Mouse (Mus musculus) v-Abl transformed pro-B cells (cell line): ENCODE results near the gene Gab1.

Source experiments
- in situ Hi-C, 2 experiments: fragments of 400-800 bp; cut with MboI; formaldehyde crosslinking; loops; one replicate each; pipeline ENCODE4 v1.15.1; 2025; ENCODE audit not compliant: unreplicated experiment in 2 of 2

The Gab1 gene

DNA sequence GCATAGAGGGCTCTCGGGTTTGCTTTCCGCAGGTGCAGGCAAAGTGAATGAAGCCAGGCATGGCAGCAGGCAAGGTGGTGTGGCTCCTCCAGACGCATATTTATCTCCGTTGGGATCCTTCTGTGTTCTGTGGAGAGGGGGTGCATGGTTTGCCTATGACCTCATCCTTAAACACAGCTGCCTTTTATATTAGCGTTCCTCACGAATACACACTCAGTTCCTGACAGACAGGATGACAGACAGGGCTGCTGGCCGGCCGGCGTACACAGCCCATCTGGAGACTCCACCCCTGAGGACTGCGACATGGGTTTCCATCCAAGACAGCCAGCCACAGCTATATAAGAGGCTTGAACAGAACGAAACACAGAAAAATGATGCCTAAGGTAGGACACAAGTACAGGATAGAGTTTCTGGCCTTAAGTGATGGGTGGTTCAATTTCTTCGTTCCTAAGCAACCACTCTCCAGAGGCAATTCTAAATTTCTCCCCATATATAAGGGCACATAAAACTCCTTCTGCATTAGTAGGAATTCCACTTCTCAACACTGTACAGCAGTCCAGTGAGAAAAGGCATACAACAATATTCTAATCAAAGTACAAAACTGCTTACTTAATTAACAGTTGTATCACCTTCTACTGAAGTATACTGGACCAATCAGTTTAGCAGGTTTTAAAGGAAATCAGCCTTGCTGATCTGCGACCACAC, 66.1 kb downstream of the Gab1 start:
- in situ Hi-C loops: loop anchor here in 1 of 2 experiments (5.0 kb wide), 1 partner anchor 178 kb away; no protein-coding TSS in a partner anchor

DNA sequence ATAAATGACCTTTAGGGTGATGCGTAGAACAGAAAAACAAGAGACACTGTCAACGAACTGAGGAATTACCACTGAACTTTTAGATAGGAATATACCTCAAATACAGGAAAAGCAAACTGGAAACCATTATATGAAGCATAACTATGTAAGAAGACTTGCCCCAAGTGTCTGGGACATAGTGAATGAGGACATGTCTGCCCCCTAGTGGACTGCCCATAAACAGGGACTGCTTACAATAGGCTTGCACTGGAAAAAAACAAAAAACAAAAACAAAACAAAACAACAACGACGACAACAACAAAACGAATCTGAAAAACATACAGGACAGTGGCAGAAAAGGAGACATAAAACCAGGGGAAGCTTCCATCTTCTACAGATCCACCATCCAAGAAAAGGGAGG, 66.9 kb downstream of the Gab1 start:
- in situ Hi-C loops: loop anchor here in 1 of 2 experiments (5.0 kb wide), 1 partner anchor 179 kb away; no protein-coding TSS in a partner anchor

DNA sequence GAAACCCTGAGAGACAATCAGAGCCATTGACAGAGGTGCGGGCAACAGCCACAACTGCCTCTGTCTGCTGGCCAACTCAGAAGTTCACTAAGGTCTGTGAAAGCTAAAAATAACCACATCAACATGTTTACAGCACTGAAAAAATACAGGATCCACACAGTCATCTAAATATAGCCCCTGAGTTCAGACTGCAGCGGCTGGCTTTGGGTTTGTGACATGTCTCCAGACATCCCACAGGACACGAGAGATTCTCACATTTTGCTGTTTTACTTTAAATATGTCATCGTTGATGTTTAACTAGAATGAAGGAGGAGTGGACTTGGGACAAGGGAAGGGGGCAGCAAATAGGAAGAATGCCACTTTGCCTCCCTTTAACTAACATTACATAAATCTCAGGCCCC, 68.7 kb downstream of the Gab1 start:
- in situ Hi-C loops: loop anchor here in 1 of 2 experiments (5.0 kb wide), 1 partner anchor 181 kb away; no protein-coding TSS in a partner anchor

DNA sequence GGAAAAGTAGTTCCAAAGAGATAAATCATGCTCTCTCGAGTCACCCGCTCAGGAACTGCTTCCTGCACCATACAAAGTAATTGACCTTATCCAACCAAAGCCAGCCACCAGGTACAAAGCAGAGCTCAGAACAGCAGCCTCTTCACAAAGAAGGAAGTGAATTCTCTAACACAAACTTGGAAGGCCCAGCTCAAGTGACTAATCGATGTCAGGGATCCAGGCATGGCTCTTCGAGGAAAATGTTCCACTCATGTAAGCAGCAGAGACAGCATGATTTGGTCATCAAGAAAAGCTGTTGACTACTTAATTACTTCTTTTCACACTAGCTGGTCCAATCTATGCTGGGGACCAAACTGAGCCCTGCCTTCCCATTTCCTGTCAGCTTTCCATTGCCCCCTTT, 69.4 kb downstream of the Gab1 start:
- in situ Hi-C loops: loop anchor here in 1 of 2 experiments (5.0 kb wide), 1 partner anchor 181 kb away; no protein-coding TSS in a partner anchor

DNA sequence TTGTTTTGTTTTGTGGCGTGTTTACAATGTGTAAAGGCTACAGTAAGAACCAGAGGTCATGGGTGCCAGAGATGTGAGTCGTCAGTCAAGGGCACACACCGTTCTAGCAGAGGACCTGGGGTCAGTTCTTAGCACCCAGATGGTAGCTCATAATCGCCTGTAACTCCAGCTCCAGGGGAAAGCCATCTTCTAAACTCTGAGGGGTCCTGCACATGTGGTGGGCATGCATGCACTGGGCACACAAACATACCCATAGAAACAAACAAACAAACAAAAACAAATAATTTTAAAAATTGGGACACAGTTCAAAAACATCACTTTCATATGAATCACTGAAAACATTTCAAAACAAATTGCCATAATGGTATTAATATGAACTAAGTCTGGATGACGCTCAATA, 69.9 kb downstream of the Gab1 start:
- in situ Hi-C loops: loop anchor here in 1 of 2 experiments (5.0 kb wide), 1 partner anchor 182 kb away; no protein-coding TSS in a partner anchor

DNA sequence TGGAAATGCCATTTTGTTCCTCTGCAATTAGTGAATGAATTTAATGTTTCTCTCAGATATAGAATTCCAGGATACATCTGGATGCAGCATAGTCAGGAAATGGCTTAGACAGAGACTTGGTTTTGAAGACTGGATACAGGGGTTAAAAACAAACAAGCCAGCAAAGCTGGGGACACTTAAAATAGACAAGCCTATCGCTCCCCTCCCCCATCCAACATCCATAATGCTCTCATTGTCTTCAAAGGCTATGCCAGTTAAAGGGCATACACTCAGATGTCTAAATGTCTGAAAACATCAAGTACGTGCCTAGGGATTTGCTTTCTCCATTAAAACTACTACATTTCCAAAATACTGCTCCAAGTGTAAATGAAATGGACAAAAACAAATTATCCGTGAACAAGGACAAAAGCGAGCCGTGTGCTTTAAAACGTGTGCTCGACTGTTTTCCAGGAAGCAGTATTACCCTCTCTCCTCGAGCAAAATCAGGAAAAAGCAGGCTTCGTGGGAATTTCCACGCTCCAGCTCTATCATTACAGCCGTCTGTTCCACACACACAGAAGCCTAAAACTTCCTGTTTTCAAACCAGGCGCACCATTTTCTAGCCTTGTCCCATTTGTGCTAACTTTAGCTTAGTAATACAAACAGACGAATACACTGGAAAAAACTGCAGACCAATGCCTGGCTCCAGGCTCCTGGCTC, 72.4 kb downstream of the Gab1 start:
- in situ Hi-C loops: no loop called here

DNA sequence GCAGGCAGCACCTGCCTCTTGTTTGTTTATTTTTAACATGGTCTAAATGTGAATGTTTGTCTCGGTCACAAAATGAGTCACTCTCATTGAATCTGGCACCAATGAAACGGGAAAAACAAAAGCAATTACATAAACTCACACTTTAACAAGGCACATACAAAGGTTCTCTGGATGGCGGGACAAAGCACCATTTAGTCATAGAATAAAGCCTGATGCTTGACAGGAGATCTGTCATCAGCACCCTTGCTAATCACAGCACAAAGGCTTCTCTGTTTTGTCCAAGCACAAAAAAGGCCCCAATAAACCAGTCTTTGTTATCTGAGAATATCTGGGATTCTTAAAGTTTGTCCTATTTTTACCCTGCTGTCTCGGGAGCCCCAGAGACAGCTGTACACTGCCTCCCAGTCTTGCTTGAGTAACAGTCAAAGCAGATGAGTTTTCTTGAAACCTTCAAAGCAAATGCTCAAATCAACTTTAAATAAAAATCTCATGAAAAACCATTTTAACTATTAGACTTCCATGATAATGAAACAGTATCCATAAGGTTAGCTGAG, 76.2 kb downstream of the Gab1 start:
- in situ Hi-C loops: no loop called here

DNA sequence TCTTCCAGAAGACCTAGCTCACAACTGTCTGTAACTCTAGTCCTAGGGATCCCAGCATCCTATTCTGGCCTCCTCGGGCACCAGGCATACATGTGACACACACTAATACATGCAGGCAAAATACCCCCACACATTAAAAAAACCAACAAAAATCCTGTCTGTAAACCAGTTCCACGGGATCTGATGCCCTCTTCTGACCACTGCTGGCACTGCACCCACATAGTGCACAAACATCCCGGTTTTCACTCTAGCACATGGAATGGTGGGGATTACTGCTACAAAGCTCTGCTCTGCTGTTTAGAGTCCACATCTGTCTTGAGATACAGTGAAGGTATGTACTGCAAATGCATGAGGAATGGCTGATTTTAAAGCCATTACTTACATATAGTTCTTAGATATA, 81.5 kb downstream of the Gab1 start:
- in situ Hi-C loops: no loop called here

DNA sequence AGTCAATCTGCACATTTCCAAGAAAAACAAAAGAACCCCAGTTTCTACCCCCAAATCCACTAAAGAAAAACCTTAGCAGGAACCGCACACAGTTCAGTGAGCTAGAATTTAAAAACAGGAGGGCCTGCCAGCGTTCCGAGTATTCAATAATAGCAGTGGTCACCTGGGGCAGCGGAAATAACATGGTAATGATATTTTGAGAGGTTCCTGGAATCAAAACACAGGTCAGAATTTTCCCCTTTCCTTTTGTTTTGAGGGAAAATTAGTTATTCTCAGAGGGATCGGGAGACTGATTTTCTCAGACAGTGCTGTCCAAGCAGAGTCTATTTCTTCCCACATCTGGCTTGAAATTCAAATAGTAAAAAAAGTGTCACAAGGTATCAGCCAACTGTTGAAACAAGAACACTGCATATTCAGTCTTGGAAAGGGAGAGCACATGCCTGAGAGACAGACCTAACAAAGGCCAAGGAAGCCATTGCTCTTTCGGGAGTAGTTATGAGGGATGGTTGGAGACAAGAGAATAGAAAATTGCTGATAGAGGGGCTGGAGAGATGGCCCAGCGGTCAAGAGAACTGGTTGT, 82.0 kb downstream of the Gab1 start:
- in situ Hi-C loops: no loop called here

DNA sequence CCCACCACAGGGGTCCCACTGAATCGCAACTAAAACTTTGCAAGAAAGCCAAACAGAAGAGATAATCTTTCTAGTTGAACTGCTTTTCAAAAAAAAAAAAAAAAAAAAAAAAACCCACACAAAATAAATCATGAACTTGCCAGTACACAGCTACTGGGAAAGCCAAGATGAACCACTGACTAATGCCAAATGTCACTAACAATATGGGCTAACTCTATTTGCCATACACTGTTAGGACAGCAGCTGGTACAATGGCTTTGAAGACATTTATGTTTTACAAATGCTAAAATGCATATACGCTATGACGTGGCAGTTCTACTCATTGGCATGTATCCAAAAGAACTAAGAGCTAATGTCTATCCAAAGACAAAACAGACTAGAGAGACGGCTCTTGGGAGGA, 84.2 kb downstream of the Gab1 start:
- in situ Hi-C loops: no loop called here

DNA sequence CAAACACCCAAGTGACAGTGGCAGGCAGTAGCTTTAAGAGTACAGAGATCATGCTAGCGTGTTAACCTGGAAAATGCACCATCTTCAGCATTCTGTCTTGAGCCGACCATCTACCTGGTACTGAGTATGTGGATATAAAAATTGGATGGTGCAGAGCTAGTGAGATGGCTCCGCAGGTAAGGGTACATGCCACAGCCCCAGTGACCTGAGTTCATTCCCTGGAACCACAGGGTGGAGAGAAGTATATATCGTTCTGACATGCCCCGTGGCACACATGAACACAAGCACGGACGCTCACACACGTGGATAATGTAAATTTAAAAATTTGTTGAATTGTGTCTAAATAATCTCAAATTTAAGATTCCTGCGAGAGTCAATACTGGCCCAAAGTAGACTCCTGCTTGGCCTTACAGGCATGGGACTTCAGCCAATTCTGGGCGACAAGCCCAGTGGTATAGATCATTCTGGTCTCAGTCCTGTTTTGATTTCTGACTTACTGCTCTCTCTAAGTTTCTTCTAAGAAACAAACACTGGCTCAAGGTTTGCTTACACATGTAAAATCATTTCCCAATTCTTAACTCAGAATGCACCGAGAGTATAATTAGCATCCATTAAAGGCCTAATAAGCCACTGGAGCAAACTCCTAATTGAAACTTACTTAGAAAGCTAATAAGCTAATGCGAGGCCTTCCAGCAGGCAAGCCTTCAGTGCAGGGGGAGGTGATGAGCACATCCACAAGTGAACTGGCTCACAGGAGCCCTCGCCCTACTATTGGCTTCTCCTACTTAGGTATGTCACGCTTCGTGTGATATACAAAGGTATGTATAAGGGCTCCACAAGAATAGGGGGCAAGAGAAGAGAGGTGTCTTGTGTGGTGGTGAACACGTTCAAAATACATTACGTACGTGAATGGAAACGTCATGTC, 85.5 kb downstream of the Gab1 start:
- in situ Hi-C loops: no loop called here

DNA sequence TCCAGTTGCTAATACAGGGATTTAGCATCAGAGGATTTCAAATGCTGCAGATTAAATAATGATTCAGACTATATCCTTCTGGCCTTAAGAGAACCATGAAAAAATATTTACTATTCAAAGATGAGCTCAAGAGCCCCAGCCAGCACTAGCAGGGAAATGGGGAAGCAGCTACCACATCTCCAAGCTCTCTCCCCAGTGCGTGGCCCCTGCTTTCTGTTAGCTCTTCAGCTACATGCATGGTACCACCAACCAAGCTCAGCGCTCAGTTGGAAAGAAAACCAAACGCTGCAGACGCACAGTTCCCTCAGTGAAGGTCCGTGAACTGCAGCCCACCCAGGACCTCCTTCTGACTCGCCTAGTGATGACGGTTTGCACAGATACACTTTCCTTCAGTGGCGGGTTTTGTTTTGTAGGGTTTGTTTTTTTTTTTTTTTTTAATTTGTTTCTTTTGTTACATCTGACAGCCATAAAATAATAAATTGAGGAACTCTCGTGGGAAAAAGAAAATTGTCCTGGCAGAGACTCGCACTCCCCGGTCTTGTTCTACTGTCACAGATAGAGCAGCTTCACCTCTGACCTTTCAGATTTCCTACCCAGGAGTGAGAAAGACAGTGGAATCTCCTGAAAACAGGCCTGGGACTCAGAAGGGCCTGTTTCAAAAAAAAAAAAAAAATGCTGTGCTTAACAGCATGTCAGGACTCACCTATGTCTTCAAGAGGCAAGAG, 86.4 kb downstream of the Gab1 start:
- in situ Hi-C loops: no loop called here

DNA sequence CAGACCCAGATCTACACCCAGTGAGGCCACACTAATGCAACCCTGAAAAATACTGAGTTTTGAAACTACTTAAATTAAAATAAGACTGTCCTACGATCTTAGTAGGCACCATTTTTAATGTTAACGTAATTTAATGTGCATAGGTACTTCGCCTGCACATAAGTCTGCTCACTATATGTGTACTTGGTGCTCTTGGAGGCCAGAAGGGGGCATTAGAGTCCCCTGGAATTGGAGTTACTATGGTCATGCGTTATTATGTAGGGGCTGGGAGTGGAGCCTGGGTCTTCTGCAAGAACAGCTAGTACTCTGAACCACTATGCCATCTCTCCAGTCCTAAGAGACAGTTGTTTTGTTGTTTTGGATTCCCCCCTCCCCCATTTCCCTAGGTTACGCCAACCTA, 88.1 kb downstream of the Gab1 start:
- in situ Hi-C loops: no loop called here

DNA sequence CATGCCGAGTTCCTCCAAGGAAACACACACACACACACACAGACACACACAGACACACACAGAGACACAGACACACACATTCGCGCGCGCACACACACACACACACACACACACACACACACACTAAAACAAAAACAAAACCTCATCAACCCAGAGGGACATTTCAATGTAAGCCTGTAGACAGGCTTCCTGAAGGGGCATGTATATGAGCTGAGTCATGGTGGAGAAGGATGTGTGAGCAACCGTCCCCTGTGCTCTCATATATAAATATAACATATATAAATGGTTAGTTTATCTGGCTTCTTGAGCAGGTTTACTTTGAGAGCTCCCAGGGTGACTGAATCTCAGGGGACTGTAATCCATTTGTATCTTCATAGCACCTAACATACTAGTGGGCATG, 91.0 kb downstream of the Gab1 start:
- in situ Hi-C loops: no loop called here

DNA sequence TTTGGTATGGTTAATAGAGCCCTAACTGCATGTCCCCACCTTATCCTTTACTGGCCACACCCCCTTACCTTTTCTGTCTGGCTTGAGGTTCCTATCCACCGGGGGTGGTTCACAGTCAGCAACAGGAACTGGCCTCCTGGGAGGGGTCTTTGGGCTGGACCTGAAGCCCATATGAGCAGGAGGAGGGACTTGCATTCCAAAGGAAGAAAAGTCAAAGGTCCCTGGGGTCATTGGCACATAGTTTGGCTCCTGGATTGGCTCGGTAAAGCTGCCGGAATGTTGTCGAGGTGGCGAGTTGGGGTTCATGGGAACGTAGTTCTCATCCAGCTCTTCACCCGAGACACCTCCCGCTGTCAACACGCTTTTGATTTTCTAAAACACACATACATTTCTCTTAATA, 95.8 kb downstream of the Gab1 start:
- in situ Hi-C loops: no loop called here

DNA sequence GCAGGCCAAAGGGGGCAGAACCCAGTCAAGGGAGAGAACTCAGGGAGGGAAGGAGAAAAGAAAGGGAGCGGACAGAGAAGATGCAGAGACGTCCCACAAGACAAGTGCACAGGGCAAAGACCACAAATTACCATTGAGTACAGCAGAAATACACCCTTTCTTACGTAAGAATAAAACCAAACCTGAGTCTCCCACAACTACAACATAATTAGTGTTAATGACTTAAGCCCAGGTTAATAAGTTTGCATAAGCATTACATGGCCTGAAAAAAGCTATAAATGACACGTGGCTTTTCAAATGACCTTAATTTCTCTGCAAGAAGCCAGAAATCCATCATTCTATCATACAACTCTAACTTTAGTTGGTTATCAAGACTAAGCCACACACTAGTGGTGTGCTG, 97.0 kb downstream of the Gab1 start:
- in situ Hi-C loops: no loop called here

DNA sequence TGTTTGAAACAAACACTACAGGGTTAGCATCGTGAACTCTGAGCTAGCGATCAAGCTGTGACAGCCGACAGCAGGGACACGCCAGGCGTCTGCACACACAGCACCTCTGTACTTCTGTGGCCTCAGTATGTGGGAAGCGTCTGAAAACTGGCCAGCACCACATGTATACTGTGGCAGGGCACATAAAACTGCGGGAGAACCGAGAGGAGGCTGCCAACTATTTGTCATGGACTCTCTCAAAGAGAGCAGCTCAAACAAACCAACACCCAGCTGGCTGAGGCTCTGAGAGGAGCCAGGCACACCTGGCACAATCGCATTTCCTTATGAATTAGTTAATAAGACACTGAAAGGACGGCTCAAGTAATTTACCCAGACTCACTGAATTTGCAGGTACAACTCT, 99.0 kb downstream of the Gab1 start:
- in situ Hi-C loops: no loop called here

DNA sequence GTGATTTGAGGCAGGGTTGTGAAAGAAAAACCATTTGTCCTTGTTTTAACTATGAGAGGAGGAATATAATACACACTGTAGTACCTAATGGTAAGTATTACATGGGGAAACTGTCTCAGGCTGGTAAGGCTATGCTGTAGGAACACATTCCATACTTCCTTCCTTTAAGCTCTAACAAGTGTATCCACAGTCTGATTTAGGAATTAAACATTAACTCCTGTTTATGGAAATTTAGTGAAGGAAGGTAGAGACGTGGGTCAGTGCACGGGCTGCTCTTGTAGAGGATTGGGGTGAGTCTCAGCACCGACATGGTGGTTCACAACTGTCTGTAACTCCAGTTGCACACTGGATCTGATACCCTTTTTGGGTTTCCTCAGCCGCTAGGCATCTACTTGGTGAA, 100.0 kb downstream of the Gab1 start:
- in situ Hi-C loops: no loop called here

DNA sequence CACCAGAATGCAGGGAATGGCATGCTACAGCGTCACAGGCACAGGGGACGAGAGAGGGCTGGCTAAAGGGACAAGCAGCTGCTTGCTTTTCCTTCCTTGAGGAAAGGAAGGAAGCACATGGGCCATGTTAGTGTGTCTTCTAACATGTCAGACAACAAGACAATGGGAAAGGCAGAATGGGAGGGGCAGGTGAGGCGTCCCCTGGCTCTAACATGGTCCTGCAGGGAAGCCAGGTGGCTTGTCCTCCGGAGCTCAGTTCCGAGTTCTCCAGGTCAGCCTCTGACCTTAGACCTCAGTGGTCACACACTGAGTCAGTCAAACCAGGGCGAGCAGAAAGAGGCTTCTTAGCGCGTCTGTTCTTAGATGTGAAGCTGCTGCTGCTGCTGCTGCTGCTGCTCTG, 103.9 kb downstream of the Gab1 start:
- in situ Hi-C loops: no loop called here
